Mouse (Mus musculus) urinary bladder, postnatal 0 days (tissue): Measurements from ENCODE around the gene Rb1. TPM values are rescaled to one million over a fixed set of nuclear protein-coding genes. Genes with fewer than 3 reads are reported as not detected.

Experiments
- microRNA counts: library from miRNA; unstranded; fragments of <30 nt; microRNA quantifications from one replicate; lab custom pipeline; 2016
- microRNA-seq: library from miRNA; unstranded; fragments of <30 nt; microRNA quantifications from one replicate; pipeline ENCODE4, GENCODE M21; 2016
- polyA plus RNA-seq: library from polyadenylated mRNA; unstranded; fragments of >200 nt; fragmentation: Nextera tagmentation; extraction: Ambion mirVana; gene quantifications from 2 replicates; pipeline ENCODE4 v1.2.1, GENCODE M21; 2015

Gene Rb1
- polyA plus RNA-seq = 10.2 and 11.9 TPM in 2 replicates

DNA sequence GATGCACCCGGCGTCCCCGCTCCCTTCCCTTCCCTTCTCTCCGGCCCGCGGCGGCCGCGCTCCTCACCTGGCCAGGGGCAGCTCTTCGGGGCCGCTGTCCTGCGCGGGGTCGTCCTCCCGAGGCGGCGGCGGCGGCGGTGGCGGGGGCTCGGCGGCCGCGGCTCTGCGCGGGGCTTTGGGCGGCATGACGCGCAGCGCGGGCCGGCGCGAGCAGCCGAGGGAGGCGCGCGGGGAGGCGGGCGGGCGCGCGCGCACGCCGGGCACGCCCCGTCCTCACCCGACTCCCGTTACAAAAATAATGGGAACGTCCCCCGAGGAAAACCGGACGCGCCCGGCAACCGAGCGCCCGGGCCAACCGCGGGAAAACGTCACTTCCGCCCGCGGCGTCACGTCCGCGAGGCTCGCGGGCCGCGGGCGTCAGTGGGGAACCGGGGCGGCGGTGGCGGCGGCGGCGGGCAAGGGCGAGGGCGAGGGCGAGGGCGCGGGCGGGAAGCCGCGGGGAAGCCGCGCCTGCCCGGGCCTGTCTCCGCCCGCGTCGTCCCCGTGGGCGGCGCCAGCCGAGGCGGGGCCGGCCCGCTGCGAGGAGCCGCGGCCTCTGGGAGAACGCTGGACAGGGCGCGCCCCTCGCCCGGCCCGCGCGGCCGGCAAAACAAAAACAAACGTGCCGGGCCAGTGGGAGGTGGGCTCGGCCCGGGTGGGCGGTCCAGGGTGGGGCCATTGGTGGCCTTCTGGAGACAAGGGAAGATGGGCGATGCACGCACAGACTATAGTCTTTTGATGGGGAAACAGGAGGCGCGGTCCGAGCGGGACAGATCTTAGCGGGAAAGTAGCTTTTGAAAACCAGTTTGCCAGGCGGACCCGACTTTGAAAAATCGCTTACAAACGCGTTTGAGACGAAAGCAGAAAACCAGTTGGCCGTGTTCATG lies at the start of gene Rb1:
Gene Rb1 (minus strand): TSS at position 367 of the 926 bp plus-strand sequence.

GRCm38 (mm10) chr14:73237848-73238321 lies 87.7 kb downstream of the Rb1 start, which contains the start of gene Lpar6:
Gene Lpar6 (plus strand): TSS chr14:73237895.

MicroRNAs within 50 kb of the gene (microRNA counts, 519-probe panel; counts per million panel counts)
- not detected for microRNA mmu-miR-687 (lab: Ali Mortazavi, UCI)

Small RNA genes within 50 kb of the gene (microRNA-seq; reads per million reads assigned to microRNA genes)
- gene Mir687 = not detected

Other genes starting within 250 kb of the Rb1 start
- 45.3 and 45.8 TPM in 2 replicates for gene Rcbtb2, start 202.8 kb downstream of the Rb1 start, polyA plus RNA-seq
- 10.0 and 11.6 TPM in 2 replicates for gene Lpar6, start 87.9 kb downstream of the Rb1 start, polyA plus RNA-seq
- gene Itm2b, start 59.5 kb upstream of the Rb1 start, polyA plus RNA-seq = 1,058 and 1,094 TPM in 2 replicates
- 36.2 and 37.2 TPM in 2 replicates for gene Med4, start 184.2 kb upstream of the Rb1 start, polyA plus RNA-seq
- 99.1 and 115 TPM in 2 replicates for gene Sucla2, start 199.5 kb upstream of the Rb1 start, polyA plus RNA-seq
- gene Nudt15, start 222.4 kb upstream of the Rb1 start, polyA plus RNA-seq = 2.5 and 2.7 TPM in 2 replicates